Mouse (Mus musculus): Measurements from ENCODE around the gene Krtap5-5.
A peak's percentile ranks its signal among the peaks of the same experiment; 100 is the strongest.
"Not testable (repeated sequence)": the region's sequence is repeated elsewhere in the genome, so short reads cannot be mapped to it uniquely, and the experiment has no call there.

The Krtap5-5 gene

DNA sequence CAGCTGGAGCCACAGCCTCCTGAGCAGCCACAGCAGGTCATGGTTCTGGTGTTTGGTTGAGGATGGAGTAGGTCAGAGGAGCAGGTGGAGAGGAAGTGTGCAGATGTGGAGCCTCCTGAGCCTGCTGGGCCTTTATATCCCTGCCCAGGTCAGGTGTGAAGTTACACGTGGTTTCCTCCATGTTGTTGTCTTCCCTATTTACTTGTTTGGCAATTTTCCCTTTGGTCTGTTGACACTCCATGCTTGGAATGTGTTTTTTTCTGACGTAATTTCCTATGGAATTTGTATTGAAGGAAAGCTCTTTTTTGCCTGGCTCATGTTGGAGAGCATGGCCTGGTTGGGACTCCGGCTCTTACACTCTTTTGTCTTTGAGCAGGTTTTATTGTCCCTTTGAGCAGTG is at the start of gene Krtap5-5:
Krtap5-5 (minus strand) TSS at position 101 of the 400 bp plus-strand sequence.
- DNase-seq (ENCODE audit: low spot score in 2 of 2) = not testable (repeated sequence)

DNA sequence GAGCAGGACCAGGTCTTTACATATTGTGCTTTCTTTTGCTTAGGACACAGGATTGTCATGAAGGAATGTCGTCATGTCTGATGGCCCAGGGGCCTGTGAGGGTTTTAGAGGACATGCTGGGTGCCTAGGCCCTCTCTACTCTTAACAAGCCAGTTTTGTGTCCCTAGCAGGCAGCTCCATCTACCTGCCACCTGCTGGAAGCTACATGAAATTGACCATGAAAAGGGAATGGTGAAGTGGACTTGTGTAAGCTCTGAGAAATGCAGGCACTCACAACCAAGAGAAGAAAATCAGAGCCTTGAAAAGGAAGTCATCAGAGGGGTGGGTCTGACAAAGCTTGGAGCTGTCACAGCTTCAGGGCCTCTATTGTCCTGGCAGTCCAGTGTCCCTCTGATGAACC is 49.5 kb upstream of the Krtap5-5 start:
- not testable (repeated sequence) for DNase-seq (ENCODE audit: low spot score in 2 of 2)

DNA sequence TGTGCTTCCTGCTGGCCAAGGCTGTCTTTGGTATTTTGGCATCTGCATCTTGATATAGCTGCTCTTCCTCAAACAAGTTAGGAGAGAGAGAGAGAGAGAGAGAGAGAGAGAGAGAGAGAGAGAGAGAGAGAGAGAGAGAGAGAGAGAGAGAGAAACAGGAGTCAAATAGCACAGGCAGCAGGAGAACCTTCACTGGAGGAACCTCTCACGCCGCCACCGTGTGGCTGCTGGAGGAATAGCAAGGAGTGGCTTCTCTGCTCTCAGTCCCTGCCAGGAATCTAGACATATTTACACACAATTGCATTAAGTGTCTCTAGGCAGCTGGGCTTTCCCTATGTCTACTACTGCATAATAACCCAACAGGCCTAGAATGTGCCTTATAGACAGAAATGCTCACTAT is 48.4 kb upstream of the Krtap5-5 start:
- peak; percentile 40 to 82 for DNase-seq (ENCODE audit: low spot score in 2 of 2)

DNA sequence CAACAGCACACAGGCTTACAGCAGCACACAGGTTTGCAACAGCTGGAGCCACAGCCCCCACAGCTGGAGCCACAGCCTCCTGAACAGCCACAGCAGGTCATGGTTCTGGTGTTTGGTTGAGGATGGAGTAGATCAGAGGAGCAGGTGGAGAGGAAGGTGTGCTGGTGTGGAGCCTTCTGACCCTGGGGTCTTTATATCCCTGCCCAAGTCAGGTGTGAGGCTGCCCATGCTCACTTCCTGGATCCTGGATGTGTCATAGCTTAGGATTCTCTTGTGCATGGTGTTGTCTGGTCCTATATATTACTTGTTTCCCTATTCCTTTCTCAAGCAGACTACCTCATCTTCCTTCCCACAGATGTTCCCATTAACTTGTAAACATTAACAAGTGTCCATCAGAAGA is 44.5 kb upstream of the Krtap5-5 start, which contains the start of gene Gm4559:
Gm4559 (minus strand) TSS at position 101 of the 400 bp plus-strand sequence.
- DNase-seq (ENCODE audit: low spot score in 2 of 2) = not testable (repeated sequence)

DNA sequence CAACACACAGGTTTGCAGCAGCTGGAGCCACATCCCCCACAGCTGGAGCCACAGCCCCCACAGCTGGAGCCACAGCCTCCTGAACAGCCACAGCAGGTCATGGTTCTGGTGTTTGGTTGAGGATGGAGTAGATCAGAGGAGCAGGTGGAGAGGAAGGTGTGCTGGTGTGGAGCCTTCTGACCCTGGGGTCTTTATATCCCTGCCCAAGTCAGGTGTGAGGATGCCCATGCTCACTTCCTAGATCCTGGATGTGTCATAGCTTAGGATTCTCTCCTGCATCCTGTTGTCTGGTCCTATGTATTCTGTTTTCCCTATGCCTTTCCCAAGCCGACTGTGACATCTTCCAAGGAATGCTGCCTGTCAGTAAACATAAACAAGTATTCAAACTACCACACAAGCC is 28.5 kb upstream of the Krtap5-5 start, which contains the start of gene Gm2431:
Gm2431 (minus strand) TSS at position 101 of the 400 bp plus-strand sequence.
- DNase-seq (ENCODE audit: low spot score in 2 of 2) = not testable (repeated sequence)

DNA sequence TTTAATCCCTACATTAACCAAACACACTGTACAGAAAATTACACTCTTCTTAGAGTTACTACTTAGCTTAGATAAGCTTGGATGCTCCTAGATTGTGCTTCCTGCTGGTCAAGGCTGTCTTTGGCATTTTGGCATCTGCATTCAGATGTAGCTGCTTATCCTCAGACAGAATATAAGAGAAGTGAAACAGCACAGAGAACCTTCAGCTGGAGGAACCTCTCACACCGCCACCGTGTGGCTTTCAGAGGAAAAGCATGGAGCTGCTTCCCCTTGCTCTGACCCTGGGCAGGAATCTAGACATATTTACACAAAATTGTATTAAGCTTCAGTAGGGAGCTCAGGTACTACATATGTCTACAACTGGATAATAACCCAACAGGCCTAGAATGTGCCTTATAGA is 25.7 kb upstream of the Krtap5-5 start:
- peak in 1 of 2 experiments; percentile 63 for DNase-seq (ENCODE audit: low spot score in 2 of 2)

DNA sequence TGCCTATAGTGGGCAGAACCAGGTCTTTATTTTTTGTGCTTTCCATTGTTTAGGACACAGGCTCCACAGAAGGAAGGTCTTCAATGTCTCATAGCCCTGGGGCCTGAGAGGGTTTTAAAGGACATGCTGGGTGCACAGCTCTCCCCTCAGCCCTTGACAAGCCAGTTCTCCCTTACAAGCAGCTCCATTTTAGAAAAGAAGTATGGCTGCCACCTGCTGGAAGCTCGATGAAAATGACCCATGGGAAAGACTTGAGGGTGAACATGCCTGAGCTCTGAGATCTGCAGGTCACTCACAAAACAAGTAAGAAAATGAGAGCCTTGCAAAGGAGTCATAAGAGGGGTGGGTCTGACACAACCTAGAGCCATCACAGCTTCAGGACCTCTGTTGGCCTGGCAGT is 20.1 kb upstream of the Krtap5-5 start:
- no peak for DNase-seq (ENCODE audit: low spot score in 2 of 2)

DNA sequence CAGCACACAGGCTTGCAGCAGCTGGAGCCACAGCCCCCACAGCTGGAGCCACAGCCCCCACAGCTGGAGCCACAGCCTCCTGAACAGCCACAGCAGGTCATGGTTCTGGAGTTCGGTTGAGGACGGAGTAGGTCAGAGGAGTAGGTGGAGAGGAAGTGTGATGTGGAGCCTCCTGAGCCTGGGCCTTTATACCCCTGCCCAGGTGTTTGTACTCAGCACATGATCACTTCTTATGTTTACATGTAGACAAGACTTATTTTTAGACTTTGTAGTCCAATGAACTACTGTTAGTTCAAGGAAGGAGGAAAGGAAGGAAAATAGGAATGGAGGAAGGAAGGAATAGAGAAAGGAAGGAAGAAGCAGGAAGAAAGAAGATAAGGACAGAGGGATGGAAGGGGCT is 11.2 kb upstream of the Krtap5-5 start, which contains the start of gene Gm40460:
Gm40460 (minus strand) TSS at position 101 of the 400 bp plus-strand sequence.
- no peak for DNase-seq (ENCODE audit: low spot score in 2 of 2)

DNA sequence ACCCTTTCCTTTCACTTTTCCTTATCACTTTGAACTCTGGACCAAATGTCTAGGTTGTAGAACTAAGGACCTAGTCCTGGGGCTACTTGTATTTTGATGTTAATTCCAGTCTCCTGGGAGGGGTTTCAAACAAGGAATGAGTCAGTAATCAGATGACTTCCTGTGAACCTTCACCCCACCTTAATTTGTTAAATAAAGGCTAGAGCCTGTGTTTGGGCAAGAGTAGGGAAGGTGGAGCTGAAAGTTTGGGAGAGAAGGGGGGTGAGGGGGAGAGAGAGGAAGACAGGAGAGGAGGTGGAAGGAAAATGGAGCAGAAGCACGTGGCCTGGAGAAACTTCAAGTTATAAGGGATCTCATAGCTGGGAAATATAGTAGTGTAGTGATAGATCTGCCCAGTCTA is 1.8 kb upstream of the Krtap5-5 start:
- DNase-seq (ENCODE audit: low spot score in 2 of 2) = no peak

DNA sequence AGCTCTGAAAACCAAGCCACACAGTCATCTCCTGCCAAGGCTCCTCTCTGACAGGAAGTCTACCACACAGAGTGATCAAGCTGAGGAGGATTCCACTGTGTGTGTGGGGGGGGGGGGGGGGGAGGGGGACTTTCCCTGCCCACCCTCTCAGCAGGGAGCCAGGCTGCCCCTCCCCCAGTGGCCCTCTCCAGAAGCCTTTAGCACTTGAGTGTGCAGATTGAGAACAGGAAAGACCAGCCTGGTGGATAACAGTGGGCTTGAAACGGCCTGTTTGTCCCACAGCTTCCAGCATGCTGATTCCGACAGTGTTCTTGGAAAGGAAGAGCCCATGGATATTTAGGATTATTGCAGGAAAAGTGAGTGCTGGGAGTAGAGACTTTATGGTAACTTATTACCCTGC is 5.3 kb downstream of the Krtap5-5 start:
- no peak for DNase-seq (ENCODE audit: low spot score in 2 of 2)

DNA sequence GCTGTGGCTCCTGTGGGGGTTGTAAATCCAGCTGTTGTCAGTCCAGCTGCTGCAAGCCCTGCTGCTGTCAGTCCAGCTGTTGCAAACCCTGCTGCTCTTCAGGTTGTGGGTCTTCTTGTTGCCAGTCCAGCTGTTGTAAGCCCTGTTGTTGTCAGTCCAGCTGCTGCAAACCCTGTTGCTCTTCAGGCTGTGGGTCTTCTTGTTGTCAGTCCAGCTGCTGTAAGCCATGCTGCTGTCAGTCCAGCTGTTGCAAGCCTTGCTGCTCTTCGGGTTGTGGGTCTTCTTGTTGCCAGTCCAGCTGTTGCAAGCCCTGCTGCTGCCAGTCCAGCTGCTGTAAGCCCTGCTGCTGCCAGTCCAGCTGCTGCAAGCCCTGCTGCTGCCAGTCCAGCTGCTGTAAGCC is 17.6 kb downstream of the Krtap5-5 start:
- not testable (repeated sequence) for DNase-seq (ENCODE audit: low spot score in 2 of 2)

DNA sequence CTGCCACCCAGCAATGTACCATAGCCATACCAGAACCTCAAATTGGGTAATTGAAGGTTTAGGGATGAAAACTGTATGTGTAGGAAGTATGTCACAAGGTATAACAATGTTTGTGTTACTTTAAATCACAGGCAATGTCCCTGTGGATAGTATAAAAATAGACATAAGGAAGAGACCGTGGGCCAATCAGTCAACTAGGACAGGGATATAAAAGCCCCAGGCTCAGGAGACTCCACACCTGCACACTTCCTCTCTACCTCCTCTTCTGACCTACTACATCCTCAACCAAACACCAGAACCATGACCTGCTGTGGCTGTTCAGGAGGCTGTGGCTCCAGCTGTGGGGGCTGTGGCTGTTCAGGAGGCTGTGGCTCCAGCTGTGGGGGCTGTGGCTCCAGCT is 18.2 kb downstream of the Krtap5-5 start, which contains the start of gene Gm7579:
Gm7579 (plus strand) TSS at position 301 of the 400 bp plus-strand sequence.
- DNase-seq (ENCODE audit: low spot score in 2 of 2) = no peak

DNA sequence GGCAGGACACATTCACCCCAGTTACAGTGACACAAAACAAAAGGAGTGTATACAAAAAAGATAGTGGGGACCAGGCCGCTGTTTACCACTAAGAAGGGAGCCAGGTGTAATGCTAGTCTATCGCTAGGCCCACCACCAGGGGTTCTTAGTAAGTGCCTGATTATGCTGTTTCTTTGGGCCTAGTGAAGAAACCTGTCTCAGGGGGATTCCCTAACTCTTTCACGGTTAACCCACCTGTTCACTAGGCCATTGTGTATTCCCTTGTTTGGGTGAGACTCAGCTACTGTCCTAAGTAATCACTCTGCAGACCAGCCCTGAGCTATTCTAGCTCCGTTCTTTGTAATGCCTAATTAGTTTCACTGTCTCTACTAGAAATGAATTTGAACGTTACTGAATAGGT is 22.9 kb downstream of the Krtap5-5 start:
- DNase-seq (ENCODE audit: low spot score in 2 of 2) = not testable (repeated sequence)

DNA sequence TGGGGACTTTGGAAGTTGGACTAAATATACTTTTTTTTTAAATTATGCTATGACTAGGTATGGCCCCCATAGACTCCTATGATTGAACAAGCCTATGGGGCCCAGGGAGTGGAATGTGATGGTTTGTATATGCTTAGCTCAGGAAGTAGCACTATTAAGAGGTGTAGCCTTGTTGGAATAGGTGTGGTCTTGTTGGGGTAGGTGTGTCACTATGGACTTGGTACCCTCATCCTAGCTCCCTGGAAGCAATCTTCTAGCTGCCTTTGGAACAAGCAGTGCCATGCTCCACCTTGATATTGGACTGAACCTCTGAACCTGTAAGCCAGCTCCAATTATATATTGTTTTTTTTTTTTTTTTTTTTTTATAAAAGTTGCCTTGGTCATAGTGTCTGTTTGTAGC is 24.3 kb downstream of the Krtap5-5 start:
- DNase-seq (ENCODE audit: low spot score in 2 of 2) = no peak

DNA sequence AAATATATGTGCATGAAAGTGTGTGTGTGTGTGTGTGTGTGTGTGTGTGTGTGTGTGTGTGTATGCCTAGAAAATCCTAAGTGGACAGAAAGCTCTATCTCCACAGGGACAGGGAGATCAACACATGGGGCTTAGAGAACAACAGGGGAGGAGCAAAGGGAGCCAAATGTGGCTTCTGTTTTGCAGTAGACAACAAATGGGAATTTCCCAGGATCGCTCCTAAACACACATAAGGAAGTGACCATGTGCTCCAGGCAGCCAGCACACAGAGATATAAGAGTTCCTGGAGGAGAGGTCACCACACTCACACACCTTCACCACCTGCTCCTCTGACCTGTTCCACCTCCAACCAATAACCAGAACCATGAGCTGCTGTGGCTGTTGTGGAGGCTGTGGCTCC is 28.7 kb downstream of the Krtap5-5 start, which contains the start of gene Krtap5-3:
Krtap5-3 (plus strand) TSS at position 301 of the 400 bp plus-strand sequence.
- no peak for DNase-seq (ENCODE audit: low spot score in 2 of 2)

DNA sequence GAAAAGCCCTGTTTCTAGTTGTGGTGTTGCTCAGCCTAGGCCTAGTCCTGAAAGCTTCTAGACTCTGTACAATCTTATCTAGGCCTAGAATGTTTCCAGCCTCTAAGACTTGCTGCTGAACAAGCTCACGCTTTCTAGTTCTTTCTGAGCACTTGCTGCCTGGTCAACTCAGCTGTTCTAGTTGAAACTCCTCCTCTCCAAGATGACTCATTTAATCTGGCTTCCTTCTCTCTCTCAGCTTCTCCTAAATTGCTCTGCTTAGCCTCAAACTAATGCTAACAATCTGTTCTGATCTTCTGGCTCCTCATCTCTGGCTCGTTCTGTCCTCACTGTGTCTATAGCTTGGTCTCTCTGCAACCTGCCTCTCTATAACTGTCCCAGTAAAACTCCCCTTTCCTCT is 31.0 kb downstream of the Krtap5-5 start:
- DNase-seq (ENCODE audit: low spot score in 2 of 2) = no peak

DNA sequence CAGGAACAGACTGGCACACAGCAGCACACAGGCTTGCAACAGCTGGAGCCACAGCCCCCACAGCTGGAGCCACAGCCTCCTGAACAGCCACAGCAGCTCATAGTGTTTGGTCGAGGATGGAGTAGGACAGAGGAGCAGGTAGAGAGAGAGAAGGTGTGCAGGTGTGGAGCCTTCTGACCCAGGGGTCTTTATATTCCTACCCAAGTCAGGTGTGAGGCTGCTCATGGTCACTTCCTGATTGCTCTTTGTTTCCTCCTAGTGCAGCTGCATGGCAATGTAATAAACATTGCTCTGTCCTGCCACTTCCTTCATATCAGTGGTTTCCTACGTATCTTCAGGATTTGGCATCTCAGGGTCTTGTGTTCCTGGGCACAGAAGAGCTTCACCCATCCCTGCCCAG is 39.5 kb downstream of the Krtap5-5 start, which contains the start of gene Gm10153:
Gm10153 (minus strand) TSS at position 101 of the 400 bp plus-strand sequence.
- no peak for DNase-seq (ENCODE audit: low spot score in 2 of 2)

DNA sequence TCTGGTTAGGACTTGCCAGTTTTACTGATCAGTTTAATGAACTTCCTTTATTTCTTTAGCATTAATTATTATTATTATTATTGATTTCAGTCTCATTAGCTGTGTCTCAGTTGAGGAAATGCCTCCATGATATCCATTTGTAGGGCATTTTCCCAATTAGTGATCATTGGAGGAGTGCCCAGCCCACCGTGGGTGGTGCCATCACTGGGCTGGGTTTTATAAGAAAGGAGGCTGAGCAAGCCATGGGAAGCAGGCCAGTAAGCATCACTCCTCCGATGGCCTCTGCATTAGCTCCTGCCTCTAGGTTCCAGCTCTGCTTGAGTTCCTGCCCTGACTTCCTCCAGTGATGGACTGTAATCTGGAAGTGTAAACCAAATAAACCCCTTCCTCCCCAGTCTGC is 41.6 kb downstream of the Krtap5-5 start:
- no peak for DNase-seq (ENCODE audit: low spot score in 2 of 2)

DNA sequence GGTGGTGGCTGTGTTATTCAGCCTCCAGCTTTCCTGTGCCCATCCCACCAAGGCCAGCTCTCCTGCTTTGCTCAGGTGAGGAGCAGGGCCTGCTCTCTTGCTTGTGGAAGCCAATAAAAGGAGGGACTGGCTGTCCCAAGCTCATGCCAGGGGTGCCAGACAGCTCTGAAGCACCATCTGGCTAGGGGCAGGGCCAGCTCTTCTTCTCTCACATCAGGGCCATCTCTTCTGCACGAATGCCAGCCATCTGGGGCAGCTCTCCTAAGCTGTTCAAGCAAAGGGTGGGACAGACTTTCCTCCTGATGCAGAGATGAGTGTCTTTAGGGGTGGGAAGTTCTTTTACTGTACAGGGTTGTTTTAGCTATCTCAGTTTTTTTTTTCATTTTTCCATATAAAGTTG is 48.8 kb downstream of the Krtap5-5 start:
- no peak for DNase-seq (ENCODE audit: low spot score in 2 of 2)
